Mouse (Mus musculus): ENCODE measurements around the gene Suds3.
A peak's percentile ranks its signal among the peaks of the same experiment; 100 is the strongest.

DNA sequence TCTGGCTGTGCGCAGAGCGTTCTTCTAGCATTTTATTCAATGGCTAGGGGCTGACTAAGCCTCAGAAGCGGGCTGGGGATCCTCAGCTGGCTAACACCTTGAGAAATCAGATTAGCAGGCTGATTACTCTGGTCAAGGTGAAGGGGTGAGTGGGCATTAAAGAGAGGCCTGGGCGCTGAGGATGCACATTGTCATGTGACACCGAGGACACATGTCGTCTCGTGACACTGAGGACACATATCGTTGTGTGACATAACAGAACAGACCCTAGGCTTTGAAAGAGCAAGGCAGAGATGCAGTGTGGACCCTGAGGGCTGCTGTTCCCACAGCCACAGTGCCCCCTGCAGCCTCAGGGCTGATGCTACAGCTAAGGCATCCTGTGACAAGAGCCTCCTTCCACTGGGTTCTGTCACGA is 27.8 kb upstream of the Suds3 start:
- TF ChIP-seq CTCF (IDR thresholded peaks at IDR 0.05; ENCODE audit: control insufficient read depth, insufficient read depth, insufficient read length), result peak; percentile 60
- TF ChIP-seq CEBPB (IDR thresholded peaks at IDR 0.05; ENCODE audit: low read depth), result no peak
- no peak for TF ChIP-seq USF1 (IDR thresholded peaks at IDR 0.05; ENCODE audit: low read depth)
- no peak for TF ChIP-seq MAX (IDR thresholded peaks at IDR 0.05)
